Mouse (Mus musculus) myocyte (in vitro differentiated cells): ENCODE measurements around the gene Ankra2.

Experiments used
- CEBPB ChIP-seq: IDR thresholded peaks from 2 replicates; pipeline ENCODE4 v1.6.1; 2011; ENCODE audit warnings: mild to moderate bottlenecking, moderate library complexity; ENCODE audit not compliant: poor library complexity, insufficient read depth, severe bottlenecking
- MAX ChIP-seq: IDR thresholded peaks from one replicate; pipeline ENCODE4 v1.6.1; 2011; ENCODE audit warnings: low read depth, mild to moderate bottlenecking, control low read depth
- MYOG ChIP-seq, 3 experiments: IDR thresholded peaks; one replicate each; pipeline ENCODE4 v1.6.1; 2011; ENCODE audit warnings: control low read depth in 2 of 3, low read depth in 2 of 3, mild to moderate bottlenecking in 2 of 3; ENCODE audit not compliant: insufficient read length in 2 of 3, control insufficient read depth in 1 of 3, insufficient read depth in 1 of 3
- POLR2A ChIP-seq: IDR thresholded peaks from one replicate; pipeline ENCODE4 v1.6.1; 2011; ENCODE audit warnings: low read depth, mild to moderate bottlenecking, control low read depth, moderate library complexity; ENCODE audit not compliant: insufficient read length
- POLR2AphosphoS2 ChIP-seq: IDR thresholded peaks from one replicate; pipeline ENCODE4 v1.6.1; 2011; ENCODE audit warnings: low read depth, control low read depth; ENCODE audit not compliant: insufficient read length
- SRF ChIP-seq: IDR thresholded peaks from one replicate; pipeline ENCODE4 v1.6.1; 2011; ENCODE audit warnings: low read depth; ENCODE audit not compliant: control insufficient read depth, insufficient read length

DNA sequence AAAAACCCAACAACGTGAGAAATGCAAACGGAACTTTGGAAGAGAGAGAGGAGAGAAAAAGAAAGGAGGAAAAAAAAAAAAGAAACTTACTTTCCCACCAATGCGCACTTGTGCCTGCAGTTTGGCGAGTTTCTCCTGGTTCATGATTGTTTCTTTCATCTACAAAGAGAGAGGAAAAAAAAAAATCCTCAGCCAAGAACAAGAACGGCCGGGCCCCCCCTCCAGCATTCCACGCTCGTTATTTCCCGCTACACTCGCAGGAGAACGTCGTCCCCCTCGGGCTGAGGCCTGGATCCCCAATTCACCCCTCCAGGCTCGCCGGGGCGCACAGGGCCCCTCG is 53.2 kb downstream of the Ankra2 start:
- TF ChIP-seq POLR2A (no peak), MYOG (IDR thresholded peaks at IDR 0.05; ENCODE audit: control insufficient read depth in 1 of 3, insufficient read depth in 1 of 3, insufficient read length in 2 of 3, low read depth in 2 of 3) (no peak), POLR2AphosphoS2 (no peak), CEBPB (no peak), MAX (no peak), SRF (no peak)
